Mouse (Mus musculus): ENCODE data around the gene Gnpat. TPM values are rescaled to one million over a fixed set of nuclear protein-coding genes. Genes with fewer than 3 reads are reported as not detected.

The Gnpat gene
- polyA plus RNA-seq, 1 experiment from 2014 or later = 130 TPM

GRCm38 (mm10) chr8:124930649-124931048, 67.8 kb downstream of the Gnpat start:
- 90% methylated on average over 4 of the region's 4 CpGs for WGBS
- Histone ChIP-seq H3K4me1 (no peaks in the 10 kb centered on the region), H3K27me3 (no peaks in the 10 kb centered on the region), H3K9me3 (no peaks in the 10 kb centered on the region), H3K4me2 (replicated peaks) (no peak overlapping the region), H3K36me3 (peaks cover 7% of the 10 kb centered on the region), H3K9ac (replicated peaks) (no peak overlapping the region), H3K4me3 (no peak overlapping the region), H3K27ac (replicated peaks) (no peak overlapping the region)
- ATAC-seq (ENCODE audit: low FRiP score, low read depth) = no peak

- no peaks in the 10 kb centered on the region for H3K9me3 ChIP-seq
- no peaks in the 10 kb centered on the region for H3K27me3 ChIP-seq
- 87% methylated on average over 3 of the region's 3 CpGs for WGBS
- no peak overlapping the region for H3K4me3 ChIP-seq
- no peaks in the 10 kb centered on the region for H3K4me1 ChIP-seq
- no peak for ATAC-seq (ENCODE audit: low FRiP score, low read depth)
- H3K27ac ChIP-seq (replicated peaks) = no peak overlapping the region
- H3K4me2 ChIP-seq (replicated peaks) = no peak overlapping the region
- no peak overlapping the region for H3K9ac ChIP-seq (replicated peaks)
- peaks cover 7% of the 10 kb centered on the region; the same call in 1 of the 2 replicates for H3K36me3 ChIP-seq
Measured at GRCm38 (mm10) chr8:124932435-124932834, 69.6 kb downstream of the Gnpat start.

- Histone ChIP-seq H3K4me1 (no peaks in the 10 kb centered on the region), H3K9me3 (no peaks in the 10 kb centered on the region), H3K27me3 (no peaks in the 10 kb centered on the region), H3K27ac (replicated peaks) (no peak overlapping the region), H3K4me2 (replicated peaks) (no peak overlapping the region), H3K9ac (replicated peaks) (no peak overlapping the region), H3K36me3 (peaks cover 26% of the 10 kb centered on the region), H3K4me3 (no peak overlapping the region)
- no peak for ATAC-seq (ENCODE audit: low FRiP score, low read depth)
- 86% methylated on average over 5 of the region's 5 CpGs for WGBS
Measured at GRCm38 (mm10) chr8:124935116-124935515, 72.3 kb downstream of the Gnpat start.

GRCm38 (mm10) chr8:124936699-124937098, 73.9 kb downstream of the Gnpat start:
- Histone ChIP-seq H3K4me1 (no peaks in the 10 kb centered on the region), H3K4me2 (replicated peaks) (no peak overlapping the region), H3K27ac (replicated peaks) (no peak overlapping the region), H3K4me3 (no peak overlapping the region), H3K9ac (replicated peaks) (no peak overlapping the region), H3K9me3 (no peaks in the 10 kb centered on the region), H3K27me3 (no peaks in the 10 kb centered on the region), H3K36me3 (peaks cover 38% of the 10 kb centered on the region)
- ATAC-seq (ENCODE audit: low FRiP score, low read depth) = no peak
- 98% methylated on average over 10 of the region's 10 CpGs for WGBS

- Histone ChIP-seq H3K9me3 (no peaks in the 10 kb centered on the region), H3K9ac (replicated peaks) (no peak overlapping the region), H3K4me2 (replicated peaks) (no peak overlapping the region), H3K27me3 (no peaks in the 10 kb centered on the region), H3K27ac (replicated peaks) (no peak overlapping the region), H3K4me1 (no peaks in the 10 kb centered on the region), H3K4me3 (no peak overlapping the region), H3K36me3 (peaks cover 39% of the 10 kb centered on the region)
- 94% methylated on average over 4 of the region's 4 CpGs for WGBS
- ATAC-seq (ENCODE audit: low FRiP score, low read depth) = no peak
Measured at GRCm38 (mm10) chr8:124937293-124937692, 74.5 kb downstream of the Gnpat start.

Other genes with a start within 250 kb of the Gnpat start
- gene 2310022B05Rik, start 199.7 kb upstream of the Gnpat start, polyA plus RNA-seq (2016; fragmentation: Nextera tagmentation; extraction: Ambion mirVana) = 22.3 and 23.5 TPM in 2 replicates
- gene Ttc13, start 141.1 kb upstream of the Gnpat start, polyA plus RNA-seq (2016; fragmentation: Nextera tagmentation; extraction: Ambion mirVana) = 66.6 and 67.8 TPM in 2 replicates
- gene Arv1, start 140.9 kb upstream of the Gnpat start, polyA plus RNA-seq (2016; fragmentation: Nextera tagmentation; extraction: Ambion mirVana) = 36.2 and 38.3 TPM in 2 replicates
- gene Fam89a, start 111.2 kb upstream of the Gnpat start, polyA plus RNA-seq (2016; fragmentation: Nextera tagmentation; extraction: Ambion mirVana) = 0.63 and 1.1 TPM in 2 replicates
- 7.4 and 9.4 TPM in 2 replicates for gene Trim67, start 69.9 kb upstream of the Gnpat start, polyA plus RNA-seq (2016; fragmentation: Nextera tagmentation; extraction: Ambion mirVana)
- gene 2810004N23Rik, start 87 bp downstream of the Gnpat start, polyA plus RNA-seq (2016; fragmentation: Nextera tagmentation; extraction: Ambion mirVana) = 45.4 and 47.4 TPM in 2 replicates
- 15.4 and 18.1 TPM in 2 replicates for gene Exoc8, start 34.7 kb downstream of the Gnpat start, polyA plus RNA-seq (2016; fragmentation: Nextera tagmentation; extraction: Ambion mirVana)
- gene Sprtn, start 34.9 kb downstream of the Gnpat start, polyA plus RNA-seq (2016; fragmentation: Nextera tagmentation; extraction: Ambion mirVana) = 17.4 and 17.8 TPM in 2 replicates
- gene Egln1, start 86.3 kb downstream of the Gnpat start, polyA plus RNA-seq (2016; fragmentation: Nextera tagmentation; extraction: Ambion mirVana) = 17.3 and 17.8 TPM in 2 replicates
- 146 and 154 TPM in 2 replicates for gene Tsnax, start 150.0 kb downstream of the Gnpat start, polyA plus RNA-seq (2016; fragmentation: Nextera tagmentation; extraction: Ambion mirVana)
- gene Disc1, start 191.2 kb downstream of the Gnpat start, polyA plus RNA-seq (2016; fragmentation: Nextera tagmentation; extraction: Ambion mirVana) = 1.6 and 2.3 TPM in 2 replicates